Mouse (Mus musculus) spleen, adult 18-20 months (tissue): ENCODE results near the gene Gm21830.
"Not testable (repeated sequence)": the region's sequence is repeated elsewhere in the genome, so short reads cannot be mapped to it uniquely, and the experiment has no call there.

Experiments
- DNase-seq, 2 experiments: peaks; one replicate each; pipeline ENCODE4 v3.0.0; 2022; ENCODE audit warnings: mixed read lengths in 2 of 2

Gene Gm21830

DNA sequence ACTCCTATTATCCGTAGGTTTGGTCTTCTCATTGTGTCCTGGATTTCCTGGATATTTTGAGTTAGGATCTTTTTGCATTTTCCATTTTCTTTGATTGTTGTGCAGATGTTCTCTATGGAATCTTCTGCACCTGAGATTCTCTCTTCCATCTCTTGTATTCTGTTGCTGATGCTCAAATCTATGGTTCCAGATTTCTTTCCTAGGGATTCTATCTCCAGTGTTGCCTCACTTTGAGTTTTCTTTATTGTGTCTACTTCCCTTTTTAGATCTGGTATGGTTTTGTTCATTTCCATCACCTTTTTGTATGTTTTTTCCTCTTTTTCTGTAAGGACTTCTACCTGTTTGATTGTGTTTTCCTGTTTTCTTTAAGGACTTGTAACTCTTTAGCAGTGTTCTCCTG lies at the start of gene Gm21830:
Gene Gm21830 (plus strand): TSS at position 301 of the 400 bp plus-strand sequence.
- not testable (repeated sequence) for DNase-seq

DNA sequence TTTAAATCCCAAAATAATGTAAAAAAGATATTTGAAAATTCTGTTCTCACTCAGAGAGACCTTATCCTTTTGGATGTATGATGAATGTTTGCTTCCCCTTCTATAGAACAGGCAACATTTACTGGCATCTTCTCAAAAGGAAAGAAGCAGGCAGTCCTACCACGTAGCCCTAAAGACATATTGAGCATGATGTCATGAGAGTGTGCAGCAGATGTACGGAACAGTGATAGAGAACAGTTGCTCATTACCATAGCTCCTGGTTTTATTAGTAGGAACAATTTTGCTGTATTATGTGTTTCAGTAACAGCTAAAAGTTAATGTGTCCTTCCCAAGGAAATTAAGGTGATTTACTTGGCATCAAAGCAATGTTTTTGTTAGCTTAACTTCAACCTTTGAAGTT lies 49.0 kb upstream of the Gm21830 start:
- DNase-seq: no peak

DNA sequence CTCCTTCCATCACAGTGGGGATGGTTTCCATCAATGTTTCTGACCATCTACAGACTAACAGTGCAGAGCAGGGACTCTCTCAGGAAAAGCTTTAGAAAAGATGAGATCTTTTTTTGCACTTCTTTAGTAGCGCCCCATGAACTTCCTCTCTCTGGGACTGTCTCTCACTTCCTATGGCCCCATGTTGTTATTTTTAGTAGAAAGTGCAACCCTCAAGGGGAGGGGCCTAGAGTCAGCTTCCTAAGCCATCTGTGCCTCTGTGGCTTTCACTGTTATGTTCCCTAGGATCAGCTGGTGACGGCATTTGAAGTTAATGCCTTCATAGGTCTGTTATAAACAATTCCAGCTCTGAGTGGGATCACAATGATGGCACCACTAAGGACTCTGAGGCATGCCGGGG lies 35.0 kb upstream of the Gm21830 start:
- DNase-seq: no peak

DNA sequence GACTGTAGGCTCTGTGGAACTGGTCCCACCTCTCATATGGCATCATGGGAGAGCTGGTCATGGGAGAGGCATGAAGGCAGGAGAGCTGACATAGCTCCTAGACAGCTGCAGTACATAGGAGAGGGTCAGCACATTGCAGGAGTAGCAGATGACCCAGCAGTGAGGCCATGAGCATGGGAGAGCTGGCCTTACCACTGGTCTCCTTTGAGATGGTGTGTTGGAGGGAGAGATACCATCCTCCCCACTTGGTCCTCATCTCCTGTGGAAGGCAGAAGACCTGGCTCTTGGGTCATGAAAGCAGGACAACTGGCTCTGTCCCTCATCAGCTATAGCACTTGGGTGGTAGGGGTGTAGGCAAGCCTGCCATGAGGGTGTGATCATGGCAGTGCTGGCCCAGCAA lies 7.3 kb downstream of the Gm21830 start:
- DNase-seq: no peak

DNA sequence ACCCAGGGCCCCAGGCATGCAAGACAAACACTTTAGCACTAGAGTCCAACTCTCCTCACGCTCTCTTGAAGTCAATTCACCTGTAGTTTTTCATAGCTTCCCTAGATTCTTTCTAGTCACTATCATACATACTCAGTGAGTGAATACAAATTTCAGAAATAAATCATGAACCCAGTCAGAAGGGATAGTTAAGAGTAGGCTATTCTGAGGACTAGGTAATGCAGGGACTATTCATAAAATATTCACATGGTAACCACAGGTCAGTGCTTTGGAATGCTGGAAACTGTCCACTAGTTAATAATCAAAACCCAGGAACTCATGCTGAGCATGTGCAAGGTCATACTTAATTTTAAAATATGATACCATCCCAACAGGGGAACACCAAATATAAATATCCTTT lies 9.3 kb downstream of the Gm21830 start:
- DNase-seq: no peak

DNA sequence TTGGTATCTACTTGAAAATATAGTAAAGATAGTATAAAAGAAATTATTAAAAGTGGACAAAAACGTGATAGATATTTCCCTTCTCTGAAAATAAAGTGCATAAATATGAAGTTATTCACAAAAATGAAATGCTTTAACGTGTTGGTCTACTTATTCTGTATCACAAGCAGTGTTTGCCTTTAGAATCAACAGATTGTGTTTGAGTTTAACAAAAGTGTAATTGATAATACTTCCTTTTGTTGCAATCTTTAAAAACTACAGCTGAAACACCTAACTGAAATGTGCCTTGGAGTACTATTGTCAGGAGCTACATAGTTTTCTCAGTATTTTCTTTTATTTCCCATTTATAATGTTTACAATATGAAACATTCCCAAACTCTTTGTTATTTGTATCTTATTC lies 19.6 kb downstream of the Gm21830 start, which contains the start of gene Gm26727:
Gene Gm26727 (minus strand): TSS at position 101 of the 400 bp plus-strand sequence.
- no peak for DNase-seq

DNA sequence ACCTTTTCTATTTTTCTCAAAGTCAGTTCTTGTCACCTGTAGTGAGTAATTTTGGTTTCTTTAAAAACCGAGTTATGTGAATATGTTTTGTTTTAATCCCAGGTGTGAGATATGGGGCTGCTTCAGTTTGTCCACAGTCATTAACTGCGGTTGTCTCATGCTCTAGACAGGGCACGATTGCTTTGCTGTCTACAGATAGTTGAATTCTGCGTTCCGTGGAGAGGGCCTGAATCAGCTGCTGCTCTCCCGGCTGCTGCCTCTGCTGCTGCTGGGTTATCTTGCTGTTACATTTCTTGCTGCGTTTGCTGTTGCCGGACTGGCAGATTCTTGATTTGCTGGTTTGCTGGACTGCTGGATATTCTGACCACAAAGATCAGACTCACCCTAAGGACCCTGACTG lies 24.8 kb downstream of the Gm21830 start:
- no peak for DNase-seq

DNA sequence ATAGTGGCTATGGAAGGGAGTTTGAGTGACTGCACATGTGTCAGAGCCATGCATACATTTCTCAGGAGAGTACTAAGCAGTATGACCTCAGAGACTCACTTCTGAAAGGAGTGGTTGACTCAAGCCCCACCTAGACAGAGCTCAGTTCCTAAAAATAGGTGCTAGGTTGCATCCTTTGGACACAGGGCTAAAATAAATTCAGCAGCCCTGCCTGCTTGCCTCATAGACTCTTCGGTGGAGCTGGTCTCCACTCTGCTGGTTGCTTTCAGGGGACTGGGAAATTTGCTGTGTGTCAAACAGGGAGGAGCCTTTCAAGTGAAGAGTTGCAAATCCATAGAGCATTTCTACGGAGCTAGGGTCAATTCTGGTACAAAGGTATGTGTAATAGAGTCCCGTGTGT lies 32.3 kb downstream of the Gm21830 start, which contains the start of gene Xirp2:
Gene Xirp2 (plus strand): TSS at position 223 of the 400 bp plus-strand sequence.
- no peak for DNase-seq

DNA sequence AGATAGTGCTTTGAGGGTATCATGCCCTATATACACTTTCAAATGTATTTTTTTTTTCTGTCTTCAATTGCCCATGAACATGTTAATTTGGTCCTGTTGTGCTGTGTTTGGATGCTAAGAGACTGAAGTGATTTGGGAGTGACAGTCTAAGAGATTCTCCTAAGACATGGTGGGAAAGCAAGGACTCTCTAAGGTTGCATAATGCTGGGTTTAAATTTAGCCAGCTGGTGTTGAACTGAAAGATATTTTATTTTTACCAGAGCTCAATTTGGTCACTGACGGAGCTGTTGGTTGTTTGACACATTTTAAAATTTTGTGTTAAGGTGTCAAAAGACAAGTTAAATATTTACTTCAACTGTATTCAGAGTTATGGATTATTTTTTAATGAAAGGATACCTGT lies 33.2 kb downstream of the Gm21830 start:
- no peak for DNase-seq

DNA sequence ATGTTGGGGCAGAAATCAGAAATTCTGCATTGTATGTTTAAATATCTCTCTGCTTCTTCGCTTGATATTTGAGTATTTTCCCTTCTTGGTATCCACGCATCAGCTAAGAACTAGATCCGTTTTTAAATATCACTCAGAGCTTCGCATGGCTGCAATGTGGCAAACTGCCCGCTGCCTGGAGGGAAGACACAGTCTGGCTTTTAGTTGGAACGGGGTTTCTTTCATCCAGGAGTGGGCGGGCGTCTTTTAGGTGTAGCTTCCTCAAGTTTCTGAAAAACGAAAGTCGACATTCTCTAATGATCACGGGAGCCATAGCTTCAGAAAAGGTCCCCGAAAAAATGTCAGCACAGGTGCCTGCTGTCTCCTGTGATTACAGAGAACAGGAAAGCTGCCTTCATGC lies 33.7 kb downstream of the Gm21830 start:
- no peak for DNase-seq

DNA sequence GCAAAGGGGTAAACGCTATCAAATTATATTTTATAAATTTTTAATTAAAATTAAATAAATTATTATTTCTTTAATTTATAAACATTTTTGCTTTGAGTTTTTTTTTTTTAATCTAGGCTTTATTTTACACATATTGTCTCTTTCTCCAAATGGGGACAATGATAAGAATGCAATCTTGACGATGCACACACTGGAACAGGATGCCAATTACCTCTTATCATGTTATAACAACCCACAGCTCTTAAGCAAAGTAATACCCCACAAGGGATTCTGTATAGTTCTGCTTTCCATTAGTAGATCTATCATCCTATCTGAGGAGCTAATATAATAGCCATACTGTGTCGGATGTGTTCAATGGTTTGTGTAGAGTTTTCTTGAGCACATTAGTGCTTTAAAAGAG lies 47.3 kb downstream of the Gm21830 start:
- no peak for DNase-seq

DNA sequence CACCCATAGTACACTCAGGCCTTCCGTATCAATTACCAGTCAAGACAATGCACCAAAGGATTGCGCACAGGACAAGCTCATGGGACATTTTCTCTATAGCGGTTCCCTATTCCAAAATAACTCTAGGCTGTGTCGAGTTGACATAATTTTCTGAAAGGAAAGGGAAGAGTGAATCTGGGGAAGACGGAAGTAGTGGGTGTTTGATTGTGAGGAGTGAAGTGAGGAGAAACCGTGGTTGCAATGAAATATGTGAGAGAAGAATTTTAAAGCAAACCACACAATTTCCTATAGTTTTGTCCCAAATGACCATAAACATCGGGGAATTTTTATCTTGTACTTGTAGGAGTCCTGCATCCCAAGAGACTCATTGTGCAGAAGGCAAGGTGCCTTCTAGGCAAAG lies 53.5 kb downstream of the Gm21830 start:
- no peak for DNase-seq

DNA sequence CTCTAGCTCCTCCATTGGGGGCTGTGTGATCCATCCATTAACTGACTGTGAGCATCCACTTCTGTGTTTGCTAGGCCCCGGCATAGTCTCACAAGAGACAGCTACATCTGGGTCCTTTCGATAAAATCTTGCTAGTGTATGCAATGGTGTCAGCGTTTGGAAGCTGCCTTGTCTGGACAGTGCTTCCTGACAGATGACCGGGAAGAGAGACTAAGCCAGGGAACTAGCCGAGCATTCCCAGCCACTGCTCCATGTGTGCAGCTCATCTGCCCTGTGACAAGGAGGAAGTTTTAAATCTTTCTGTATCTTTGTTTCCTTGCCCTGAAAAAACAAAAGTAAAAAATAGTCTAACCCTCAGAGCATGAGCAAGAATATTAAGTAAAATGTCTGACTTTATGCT lies 56.5 kb downstream of the Gm21830 start:
- DNase-seq: not testable (repeated sequence)

DNA sequence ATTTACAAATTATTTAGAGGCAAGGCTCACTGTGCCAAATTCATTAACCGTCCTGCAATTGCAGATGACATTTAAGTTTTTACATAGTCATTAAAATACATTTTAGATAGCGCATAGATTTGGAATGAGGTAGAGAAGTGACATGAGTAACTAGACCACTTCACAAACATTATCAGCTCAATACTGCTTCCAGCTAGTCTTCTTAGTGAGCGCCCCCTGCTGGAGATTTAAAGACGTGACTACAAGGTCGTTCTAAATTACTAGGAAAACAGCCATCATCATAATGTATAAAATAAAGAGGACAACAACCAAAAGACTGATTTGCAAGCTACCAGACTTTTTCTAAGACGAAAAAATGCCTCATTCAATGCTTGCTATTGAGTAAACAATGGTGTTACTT lies 64.2 kb downstream of the Gm21830 start:
- no peak for DNase-seq

DNA sequence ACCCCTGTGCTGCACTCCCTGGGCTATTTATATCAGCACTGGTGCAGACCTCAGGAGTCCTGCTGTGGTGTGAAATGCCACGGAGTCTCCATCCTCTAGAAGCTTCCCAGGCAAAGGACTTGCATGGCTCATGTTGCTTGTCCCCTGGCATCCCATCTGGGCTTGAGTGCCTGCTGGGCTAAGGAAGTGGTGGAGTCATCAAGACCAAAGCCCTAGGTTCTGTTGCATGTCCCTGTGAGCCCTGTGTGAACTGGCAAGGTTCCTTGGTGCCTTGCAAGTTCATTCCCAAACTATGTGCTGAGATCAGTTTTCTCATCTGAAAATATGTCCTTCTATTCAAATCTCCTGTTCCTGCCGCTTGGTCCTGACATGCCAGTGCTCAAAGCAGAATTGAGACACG lies 67.5 kb downstream of the Gm21830 start:
- no peak for DNase-seq
